9 mouse cellular contexts compared by ENCODE assay signal in the genomic region with DNA sequence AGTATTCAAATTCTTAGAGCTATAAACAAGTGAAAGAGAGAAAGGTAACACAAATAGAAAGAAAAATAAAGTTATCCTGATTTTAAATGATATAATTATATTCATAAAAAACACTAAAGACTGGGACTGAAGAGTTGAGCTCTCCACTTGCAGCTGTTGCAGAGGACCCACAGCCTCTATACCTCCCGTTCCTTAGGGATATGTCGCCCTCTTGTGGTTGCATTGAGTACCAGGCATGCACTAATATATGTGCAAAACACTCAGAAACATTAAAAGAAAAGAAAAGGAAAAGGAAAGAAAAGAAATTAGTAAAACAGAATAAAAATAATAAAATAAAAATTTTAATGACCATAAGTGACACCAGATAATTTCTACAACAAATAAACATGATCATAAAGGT.
DNase-seq lines count a peak whose midpoint lies in the region; ATAC-seq and TF ChIP-seq lines count a peak whose summit lies in the region.
"Had no signal": no experiment of that assay in that cellular context is flagged by ENCODE, and none has a peak within 500 bp of the region (broad histone marks: within the 10 kb centered on the region; RNA-seq: fewer than 3 reads in every experiment).

No protein-coding gene starts in this region.

- TF ChIP-seq POLR2A in small intestine, adult 2 months (IDR thresholded peaks at IDR 0.05; ENCODE audit: low read depth, low read length): no peak

- 5% methylated on average over 2 of the region's 2 CpGs for WGBS in small intestine, adult 2 months

- peaks cover 19% of the 10 kb centered on the region for H3K27me3 ChIP-seq in Patski
- H3K27me3 ChIP-seq in small intestine, adult 2 months (ENCODE audit: control insufficient read depth, insufficient read depth, low read length): no peaks in the 10 kb centered on the region

- H3K27ac ChIP-seq in layer of hippocampus, adult 2 months: no peak overlapping the region
- no peak overlapping the region for H3K27ac ChIP-seq in small intestine, adult 2 months (ENCODE audit: insufficient read depth, low read depth, low read length)
- H3K27ac ChIP-seq: macrophage had no signal

- intact Hi-C loops in heart, postnatal 14 days (cut with DNase I): no loop called here

- ATAC-seq in Patski: no peak
- ATAC-seq in megakaryocyte, adult 5-6 weeks (ENCODE audit: poor library complexity, severe bottlenecking): no peak

- peak; percentile 78 for TF ChIP-seq CTCF in layer of hippocampus, adult 2 months (conservative IDR thresholded peaks at IDR 0.05)
- TF ChIP-seq CTCF in Patski (IDR thresholded peaks at IDR 0.05): peak; percentile 67
- peak; percentile 29; the same call in 1 of the 2 replicates for TF ChIP-seq CTCF in small intestine, adult 2 months (IDR thresholded peaks at IDR 0.05; ENCODE audit: extremely low read depth, insufficient read length, insufficient replicate concordance, low read depth, low read length)

- no peak overlapping the region for H3K4me3 ChIP-seq in layer of hippocampus, adult 2 months
- H3K4me3 ChIP-seq in small intestine, adult 2 months (ENCODE audit: low read depth, low read length): no peak overlapping the region

- no peaks in the 10 kb centered on the region for H3K4me1 ChIP-seq in small intestine, adult 2 months (ENCODE audit: control insufficient read depth, insufficient read depth, insufficient read length, low read length)

- CTCF ChIA-PET in Patski (lab: Charles Lee): interaction anchor here (0.7 to 1.0 kb wide), 3 partner anchors 9 to 100 kb away, joined by 3 read pairs; no protein-coding TSS in a partner anchor

- H3K36me3 ChIP-seq in small intestine, adult 2 months (ENCODE audit: control insufficient read depth, insufficient read depth, low read length): no peaks in the 10 kb centered on the region

- POLR2A ChIA-PET in Patski (lab: Charles Lee): no interaction called here

- in situ Hi-C loops in Patski (cut with MboI; ENCODE audit: low pct_unique_long_range_greater_than_20kb): no loop called here

- peak; percentile 8 to 23 for DNase-seq in adrenal gland, adult 18-20 months (ENCODE audit: low spot score in 2 of 2)
- DNase-seq in adrenal gland, adult 8-10 months: no peak
- peak in 1 of 2 experiments; percentile 16 for DNase-seq in layer of hippocampus, adult 2 months (ENCODE audit: low spot score in 2 of 2)
- DNase-seq in layer of hippocampus, adult 9-10 months (ENCODE audit: low spot score): no peak
- no peak for DNase-seq in Patski (ENCODE audit: low read depth, low spot score)
- DNase-seq in heart, postnatal 14 days: peak; percentile 14 to 44

Comparison
In these comparisons a context has a peak if more than half of its experiments do, and no peak if none do; other contexts are left out.
1. DNase-seq: peak in adrenal gland, adult 18-20 months (2 of 2) and heart, postnatal 14 days (2 of 2); none in adrenal gland, adult 8-10 months (single experiment), layer of hippocampus, adult 9-10 months (single experiment) and Patski (single experiment).
2. Peak in every context shown above with its lines, with median percentiles within 50 percentile points of each other: CTCF ChIP-seq.